Mouse (Mus musculus) erythroblast, embryonic 14.5 days (primary cell): ENCODE data around the gene Loxl1. TPM values are rescaled to one million over a fixed set of nuclear protein-coding genes. Genes with fewer than 3 reads are reported as not detected.
"Not testable (repeated sequence)": the region's sequence is repeated elsewhere in the genome, so short reads cannot be mapped to it uniquely, and the experiment has no call there.

Source experiments
- H3K27me3 ChIP-seq: 2 replicates; pipeline ENCODE4 v1.6.1; 2012; ENCODE audit warnings: inconsistent platforms; ENCODE audit not compliant: control insufficient read depth
- H3K36me3 ChIP-seq: 2 replicates; pipeline ENCODE4 v1.6.1; 2012; ENCODE audit warnings: mild to moderate bottlenecking, inconsistent platforms; ENCODE audit not compliant: control insufficient read depth
- H3K4me1 ChIP-seq: 2 replicates; pipeline ENCODE4 v1.6.1; 2012; ENCODE audit warnings: inconsistent platforms; ENCODE audit not compliant: control insufficient read depth
- H3K4me3 ChIP-seq: replicated peaks from 2 replicates; pipeline ENCODE3; 2012; ENCODE audit warnings: moderate library complexity, mild to moderate bottlenecking, inconsistent platforms
- H3K9me3 ChIP-seq: 2 replicates; pipeline ENCODE4 v1.6.1; 2012; ENCODE audit warnings: low read length, inconsistent platforms, mixed read lengths; ENCODE audit not compliant: control insufficient read depth
- GATA1 ChIP-seq: IDR thresholded peaks from 2 replicates; pipeline ENCODE4 v1.6.1; 2012; ENCODE audit warnings: low read length, inconsistent platforms, mixed read lengths
- TAL1 ChIP-seq: IDR thresholded peaks from 3 replicates; pipeline ENCODE4 v1.6.1; 2012; ENCODE audit warnings: low read length, inconsistent platforms, mixed read lengths
- polyA plus RNA-seq: library from polyadenylated mRNA; stranded (reverse); fragments of >175 nt; gene quantifications from 2 replicates; pipeline ENCODE4 v1.2.3, GENCODE M21; 2012

Loxl1 gene
- polyA plus RNA-seq, 1 experiment: 0.01 TPM

DNA sequence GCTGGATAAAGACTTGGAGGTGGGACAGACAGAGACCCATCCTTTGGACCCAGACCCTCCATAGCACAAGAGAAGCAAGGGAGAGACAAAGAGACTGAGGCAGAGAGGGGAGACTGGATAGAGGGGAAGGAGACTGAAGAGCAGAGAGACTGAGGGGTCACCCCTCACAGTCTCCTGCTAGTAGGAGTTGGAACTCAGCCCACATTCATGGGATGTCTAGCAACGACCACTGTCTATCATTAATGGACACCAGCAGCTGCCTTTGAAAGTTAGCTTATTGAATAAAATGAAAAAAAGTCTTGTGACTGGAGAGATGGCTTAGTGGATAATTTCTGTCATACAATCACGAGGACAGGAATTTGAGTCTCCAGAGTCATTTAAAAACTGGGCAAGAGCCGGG lies 45.9 kb downstream of the Loxl1 start:
- H3K9me3 ChIP-seq: no peaks in the 10 kb centered on the region
- H3K36me3 ChIP-seq: peaks cover 2% of the 10 kb centered on the region; the same call in 1 of the 2 replicates
- TF ChIP-seq GATA1 (no peak), TAL1 (no peak)
- no peak overlapping the region for H3K4me3 ChIP-seq
- no peaks in the 10 kb centered on the region for H3K27me3 ChIP-seq
- peaks cover 8% of the 10 kb centered on the region for H3K4me1 ChIP-seq

DNA sequence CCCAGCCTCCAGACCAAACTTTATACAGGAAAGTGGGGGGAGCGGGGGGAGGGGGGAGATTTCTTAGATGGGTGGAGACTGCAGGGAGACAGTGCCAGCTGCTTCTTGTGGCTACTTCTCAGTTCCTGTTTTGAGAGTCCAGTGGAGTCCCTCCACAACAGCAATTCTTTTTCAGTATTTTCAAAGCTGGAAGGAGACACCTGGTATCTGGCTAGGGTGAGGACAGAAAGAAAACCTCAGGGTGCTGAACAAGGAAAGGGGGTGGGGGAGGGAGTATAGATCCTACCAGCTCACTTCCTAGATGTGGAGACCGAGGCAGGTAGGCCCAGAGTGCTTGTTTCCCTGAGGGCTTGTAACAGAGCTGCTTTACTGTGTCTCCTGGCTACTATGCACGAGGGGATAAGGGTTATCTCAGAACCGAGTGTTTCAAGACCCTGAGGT lies 46.4 kb downstream of the Loxl1 start:
- TF ChIP-seq GATA1 (no peak), TAL1 (no peak)
- Histone ChIP-seq H3K36me3 (peaks cover 2% of the 10 kb centered on the region; the same call in 1 of the 2 replicates), H3K9me3 (no peaks in the 10 kb centered on the region), H3K4me1 (peaks cover 8% of the 10 kb centered on the region), H3K4me3 (no peak overlapping the region), H3K27me3 (no peaks in the 10 kb centered on the region)

DNA sequence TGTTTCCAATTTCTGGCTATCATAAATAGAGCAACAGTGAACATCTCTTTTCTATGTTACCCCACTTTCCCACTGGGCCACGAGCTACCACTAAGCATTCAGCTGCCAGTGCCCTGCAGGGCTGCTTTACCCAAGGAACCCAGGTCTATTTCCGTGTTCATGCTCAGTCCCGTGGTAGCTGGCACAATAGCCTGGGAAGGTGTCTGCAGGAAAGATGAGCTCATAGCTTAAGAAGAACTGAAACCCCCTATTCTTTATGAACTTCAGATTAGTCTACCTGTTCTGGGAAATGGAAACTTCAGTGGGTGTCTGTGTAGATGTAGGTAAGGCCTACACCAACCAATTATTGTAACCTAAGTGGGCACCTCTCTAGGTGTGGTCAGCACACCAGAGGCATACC lies 47.6 kb downstream of the Loxl1 start:
- peaks cover 2% of the 10 kb centered on the region; the same call in 1 of the 2 replicates for H3K36me3 ChIP-seq
- no peaks in the 10 kb centered on the region for H3K9me3 ChIP-seq
- H3K27me3 ChIP-seq: no peaks in the 10 kb centered on the region
- H3K4me3 ChIP-seq: no peak overlapping the region
- H3K4me1 ChIP-seq: peaks cover 8% of the 10 kb centered on the region
- TF ChIP-seq GATA1: no peak
- TF ChIP-seq TAL1: no peak

DNA sequence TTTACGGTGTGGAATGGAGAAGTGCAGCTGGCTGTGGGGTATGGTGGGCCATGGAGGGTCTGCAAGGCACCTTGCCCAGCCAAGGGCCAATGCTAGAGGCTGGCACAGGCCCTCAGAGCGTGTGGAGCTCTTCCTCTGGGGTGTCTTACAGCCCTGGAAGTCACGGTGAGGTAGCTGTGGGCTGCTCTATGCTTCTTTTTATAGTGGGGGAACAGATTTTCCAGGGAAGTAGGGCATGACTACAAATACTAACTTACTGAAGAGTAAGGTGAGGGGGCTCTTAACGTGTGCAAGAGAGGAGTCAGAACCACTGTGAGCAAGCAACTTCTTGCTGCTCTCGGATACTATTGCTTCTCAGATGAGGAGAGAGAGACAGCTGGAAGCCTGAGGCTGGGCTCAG lies 50.5 kb downstream of the Loxl1 start:
- H3K27me3 ChIP-seq: no peaks in the 10 kb centered on the region
- H3K4me3 ChIP-seq: no peak overlapping the region
- TF ChIP-seq GATA1 (no peak), TAL1 (no peak)
- no peaks in the 10 kb centered on the region for H3K9me3 ChIP-seq
- peaks cover 4% of the 10 kb centered on the region; the same call in 1 of the 2 replicates for H3K4me1 ChIP-seq
- peaks cover 5% of the 10 kb centered on the region; the same call in 1 of the 2 replicates for H3K36me3 ChIP-seq

DNA sequence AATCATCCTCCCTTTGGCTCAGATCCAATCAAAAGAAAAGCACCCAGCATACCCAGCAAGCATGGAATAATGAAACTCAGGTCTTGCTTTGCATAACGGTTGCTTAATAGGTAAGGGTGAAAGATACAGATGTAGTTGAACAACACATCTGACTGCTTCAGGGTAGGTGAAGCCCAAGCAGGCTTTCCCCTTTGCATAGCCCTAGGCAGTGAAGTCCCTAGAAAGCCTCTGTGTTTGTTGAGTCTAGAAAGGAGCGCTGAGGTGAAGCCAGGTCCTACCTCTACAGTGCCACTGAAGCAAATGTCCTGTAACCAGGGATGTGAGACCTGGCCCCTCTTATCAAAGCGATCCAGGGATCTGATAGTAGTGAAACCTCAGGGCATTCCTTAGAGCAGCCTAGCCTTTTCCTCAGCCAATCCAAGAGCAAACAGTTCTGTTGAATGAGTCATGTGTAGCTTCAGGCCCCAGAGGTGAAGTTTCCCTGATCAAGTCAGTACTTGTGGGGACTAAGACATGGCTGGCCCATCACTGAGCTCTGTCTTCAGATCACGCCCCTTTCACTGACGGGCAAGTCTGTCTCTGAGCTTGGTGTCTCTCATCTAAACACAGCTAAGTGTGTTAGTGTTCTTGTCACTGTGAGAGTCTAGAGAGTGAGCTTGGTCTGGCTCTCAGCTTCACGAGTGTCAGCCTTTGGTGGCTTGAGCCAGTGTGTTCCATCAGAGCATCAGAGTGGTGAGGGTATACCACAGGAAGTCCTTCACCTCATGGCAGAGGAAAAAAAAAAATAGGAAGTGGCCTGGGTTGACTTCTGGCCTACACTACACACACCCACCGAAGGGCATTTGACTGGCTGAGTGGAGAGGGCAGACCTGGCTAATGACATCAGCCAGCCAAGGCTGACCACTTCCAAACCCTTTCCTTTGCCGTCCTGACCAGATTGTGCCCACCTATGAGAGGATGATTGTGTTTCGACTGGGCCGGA lies 57.0 kb downstream of the Loxl1 start:
- no peaks in the 10 kb centered on the region for H3K27me3 ChIP-seq
- H3K9me3 ChIP-seq: no peaks in the 10 kb centered on the region
- no peak overlapping the region for H3K4me3 ChIP-seq
- TF ChIP-seq TAL1 (no peak), GATA1 (no peak)
- peaks cover 7% of the 10 kb centered on the region; the same call in 1 of the 2 replicates for H3K36me3 ChIP-seq
- H3K4me1 ChIP-seq: peaks cover 38% of the 10 kb centered on the region

DNA sequence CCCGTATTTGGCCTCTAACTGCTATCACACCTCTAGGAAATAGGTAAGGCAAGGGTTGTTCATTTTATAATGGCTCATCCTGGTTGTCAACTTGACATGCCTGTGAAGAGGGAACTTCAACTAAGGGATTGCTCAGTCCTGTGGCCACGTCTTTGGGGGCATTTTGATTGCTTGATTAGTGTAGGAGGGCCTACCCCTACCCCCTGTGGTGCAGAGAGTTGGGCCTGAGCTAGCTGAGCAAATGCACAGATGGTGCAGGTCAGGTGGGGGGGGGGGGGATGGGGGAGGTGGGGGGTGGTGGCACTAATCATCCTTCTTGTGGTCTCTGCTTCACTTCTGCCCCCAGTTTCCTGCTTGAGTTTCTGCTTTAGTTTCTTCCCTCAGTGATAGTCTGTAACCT lies 57.9 kb downstream of the Loxl1 start:
- Histone ChIP-seq H3K36me3 (peaks cover 6% of the 10 kb centered on the region; the same call in 1 of the 2 replicates), H3K4me3 (no peak overlapping the region), H3K27me3 (no peaks in the 10 kb centered on the region), H3K4me1 (peaks cover 45% of the 10 kb centered on the region), H3K9me3 (no peaks in the 10 kb centered on the region)
- TF ChIP-seq TAL1 (no peak), GATA1 (no peak)

DNA sequence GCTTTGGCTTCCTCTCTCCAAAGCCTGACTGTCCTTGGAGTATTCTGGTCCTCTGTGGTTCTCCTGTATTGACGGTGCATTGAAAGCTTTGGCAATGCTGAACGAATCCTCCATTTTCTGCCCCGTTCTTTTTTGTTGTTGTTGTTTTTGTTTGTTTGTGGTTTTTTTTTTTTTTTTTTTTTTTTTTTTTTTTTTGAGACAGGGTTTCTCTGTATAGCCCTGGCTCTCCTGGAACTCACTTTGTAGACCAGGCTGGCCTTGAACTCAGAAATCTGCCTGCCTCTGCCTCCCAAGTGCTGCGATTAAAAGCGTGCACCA lies 59.2 kb downstream of the Loxl1 start:
- peak overlapping the region; percentile 71 for H3K4me3 ChIP-seq
- H3K9me3 ChIP-seq, H3K27me3 ChIP-seq, H3K36me3 ChIP-seq: not testable (repeated sequence)
- peaks cover 57% of the 10 kb centered on the region for H3K4me1 ChIP-seq

DNA sequence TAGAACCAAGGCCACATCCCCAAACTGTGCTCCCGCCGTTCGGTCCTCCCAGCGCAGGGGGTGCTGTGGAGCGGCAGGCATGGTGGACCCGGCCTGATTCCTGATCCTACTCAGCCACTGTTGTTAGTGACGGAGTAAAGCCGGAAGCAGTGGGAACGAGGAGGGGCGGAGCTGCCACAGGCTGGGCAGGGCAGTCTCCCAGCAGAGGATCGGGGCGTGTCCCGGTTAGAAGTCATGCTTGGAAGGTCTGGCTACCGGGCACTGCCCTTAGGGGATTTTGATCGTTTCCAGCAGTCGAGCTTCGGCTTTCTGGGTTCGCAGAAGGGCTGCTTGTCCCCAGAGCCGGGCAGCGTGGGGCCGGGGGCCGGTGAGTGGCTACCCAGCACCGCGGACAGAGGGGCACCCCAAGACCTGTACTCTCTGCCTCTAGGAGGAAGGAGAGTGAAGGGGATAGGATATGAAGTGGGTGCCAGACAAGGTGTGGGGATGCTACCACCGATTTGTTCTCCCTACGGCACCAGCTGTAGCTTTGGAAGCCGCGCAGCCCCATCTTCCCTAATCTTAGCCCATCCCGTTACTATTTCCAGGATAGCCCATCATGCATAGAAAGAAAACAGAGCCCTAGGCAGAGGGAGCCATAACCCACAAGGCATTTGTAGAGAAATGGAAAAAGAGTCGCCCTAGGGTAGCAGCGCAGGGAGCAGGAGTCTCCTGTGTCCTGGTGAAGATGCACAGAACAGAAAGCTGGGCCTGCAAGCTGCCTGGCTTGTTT lies 59.8 kb downstream of the Loxl1 start, which contains the start of gene Stoml1:
Stoml1 (plus strand) TSS at position 132 of the 772 bp plus-strand sequence.
- peak within 1 kb of the TSS; percentile 71 for H3K4me3 ChIP-seq
- H3K27me3 ChIP-seq: no peaks in the 10 kb centered on the region
- no peaks in the 10 kb centered on the region for H3K9me3 ChIP-seq
- H3K36me3 ChIP-seq: peaks cover 10% of the 10 kb centered on the region
- TF ChIP-seq GATA1 (no peak), TAL1 (no peak)
- H3K4me1 ChIP-seq: peaks cover 62% of the 10 kb centered on the region

DNA sequence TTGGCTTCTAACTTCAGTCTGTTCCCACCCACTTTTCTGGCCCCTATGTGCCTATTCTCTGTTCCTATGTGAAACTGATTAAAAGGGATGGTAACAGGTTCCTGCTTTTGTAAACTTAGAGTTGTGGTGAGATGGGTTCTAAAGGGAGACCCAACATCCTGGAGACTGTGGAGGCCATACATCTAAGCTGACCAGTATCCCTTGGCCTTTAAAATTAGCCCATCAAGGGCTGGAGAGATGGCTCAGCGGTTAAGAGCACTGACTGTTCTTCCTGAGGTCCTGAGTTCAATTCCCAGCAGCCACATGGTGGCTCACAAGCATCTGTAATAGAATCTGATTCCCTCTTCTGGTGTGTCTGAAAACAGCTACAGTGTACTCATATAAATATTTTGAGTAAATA lies 62.3 kb downstream of the Loxl1 start:
- H3K9me3 ChIP-seq, H3K4me3 ChIP-seq, H3K27me3 ChIP-seq: not testable (repeated sequence)
- H3K4me1 ChIP-seq: peaks cover 80% of the 10 kb centered on the region
- H3K36me3 ChIP-seq: peaks cover 26% of the 10 kb centered on the region
